Mouse (Mus musculus) G1E-ER4 (cell line): ENCODE measurements around the gene Ppm1n. TPM values are rescaled to one million over a fixed set of nuclear protein-coding genes. Genes with fewer than 3 reads are reported as not detected.

ENCODE experiments used
- GATA1 ChIP-seq: IDR thresholded peaks from one replicate; pipeline ENCODE4 v1.8.0; 2012; ENCODE audit warnings: low read length, inconsistent platforms
- polyA plus RNA-seq: library from polyadenylated mRNA; stranded (reverse); fragments of >175 nt; gene quantifications from 2 replicates; pipeline ENCODE4 v1.2.3, GENCODE M21; 2012

The Ppm1n gene
- polyA plus RNA-seq = not detected in 2 replicates

DNA sequence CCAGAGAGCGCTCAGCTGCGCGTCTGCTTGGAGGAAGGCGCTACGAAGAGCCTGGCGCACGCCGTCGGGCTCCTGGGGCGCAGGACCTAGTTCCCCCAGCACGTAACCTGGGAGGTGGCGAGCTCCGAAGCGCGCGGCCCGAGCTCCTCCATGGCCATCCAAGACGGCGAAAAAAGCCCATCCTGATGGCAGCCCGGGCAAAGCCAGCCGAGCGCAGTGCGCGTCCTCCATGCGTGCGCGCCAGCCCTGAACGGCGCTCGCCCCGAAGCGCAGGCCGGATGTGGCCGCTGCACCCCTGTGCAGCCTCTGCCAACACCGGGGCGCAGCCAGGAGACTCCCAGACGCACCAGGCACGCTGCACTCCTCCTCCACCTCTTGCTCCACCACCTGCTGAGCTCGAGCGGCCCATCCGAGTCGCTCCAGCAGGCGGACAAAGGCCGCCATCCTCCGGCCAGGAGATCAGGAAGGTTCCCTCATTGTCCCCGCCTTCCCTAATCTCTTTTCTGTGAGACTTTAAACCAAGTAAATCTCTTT lies at the start of gene Ppm1n:
Gene Ppm1n (minus strand): TSS at position 484 of the 534 bp plus-strand sequence.
- TF ChIP-seq GATA1 = no peak

DNA sequence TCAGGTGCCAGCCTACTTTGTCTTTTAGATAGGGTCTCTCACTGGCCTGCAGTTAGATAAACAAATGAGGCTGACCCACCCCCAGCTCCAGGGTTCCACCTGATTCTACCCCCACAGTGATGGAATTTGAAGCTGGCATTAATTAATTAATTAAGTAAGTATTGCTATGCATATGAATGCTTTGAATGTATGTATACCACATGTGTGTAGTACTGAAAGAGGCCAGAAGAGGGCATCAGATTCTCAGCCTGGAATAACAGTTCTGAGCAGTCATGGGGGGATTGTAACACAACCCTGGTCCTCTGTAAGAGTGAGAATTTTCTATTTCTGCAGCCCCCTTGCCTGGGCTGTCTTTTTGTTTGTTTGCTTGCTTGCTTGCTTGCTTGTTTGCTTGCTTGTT lies 48.6 kb upstream of the Ppm1n start:
- TF ChIP-seq GATA1 = no peak

DNA sequence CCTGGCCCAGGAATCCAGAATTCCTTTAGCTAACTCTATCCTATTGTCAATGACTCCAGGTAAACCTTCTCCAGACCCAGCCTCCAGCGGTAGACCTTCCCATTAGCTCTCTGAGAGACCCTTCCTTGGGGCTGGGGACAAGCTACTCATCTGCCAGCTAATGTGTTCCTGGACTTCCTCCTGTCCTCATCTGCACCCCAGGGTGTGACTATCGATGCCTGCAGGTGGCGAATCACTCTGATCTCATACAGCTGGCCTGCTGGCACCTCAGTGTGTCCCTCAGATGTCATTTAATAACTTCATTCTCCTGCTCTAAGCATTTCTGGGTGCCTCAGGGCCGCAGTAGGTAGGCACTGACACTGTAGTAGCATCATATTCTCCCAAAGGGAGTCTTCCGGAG lies 47.9 kb upstream of the Ppm1n start:
- TF ChIP-seq GATA1 = no peak

DNA sequence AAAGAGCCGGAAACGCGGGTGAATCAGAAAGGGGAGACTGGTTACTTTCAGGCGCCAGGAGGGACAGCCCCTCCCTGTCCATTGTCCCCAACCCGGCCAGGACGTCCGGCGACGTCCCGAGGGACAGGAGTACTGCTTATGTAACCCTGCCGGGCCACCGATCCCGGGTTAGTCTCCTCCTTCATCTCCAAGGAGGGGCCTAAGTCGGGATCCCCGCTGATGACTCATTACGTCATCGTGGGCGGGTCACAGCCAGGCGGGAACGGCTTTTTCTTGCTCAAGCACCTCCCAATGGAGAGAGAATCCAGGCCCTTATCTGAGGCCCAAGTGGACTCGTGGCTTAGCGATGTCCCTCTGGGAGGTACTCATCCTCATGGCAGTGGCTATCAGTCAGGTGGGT lies 47.3 kb upstream of the Ppm1n start:
- TF ChIP-seq GATA1 = no peak

DNA sequence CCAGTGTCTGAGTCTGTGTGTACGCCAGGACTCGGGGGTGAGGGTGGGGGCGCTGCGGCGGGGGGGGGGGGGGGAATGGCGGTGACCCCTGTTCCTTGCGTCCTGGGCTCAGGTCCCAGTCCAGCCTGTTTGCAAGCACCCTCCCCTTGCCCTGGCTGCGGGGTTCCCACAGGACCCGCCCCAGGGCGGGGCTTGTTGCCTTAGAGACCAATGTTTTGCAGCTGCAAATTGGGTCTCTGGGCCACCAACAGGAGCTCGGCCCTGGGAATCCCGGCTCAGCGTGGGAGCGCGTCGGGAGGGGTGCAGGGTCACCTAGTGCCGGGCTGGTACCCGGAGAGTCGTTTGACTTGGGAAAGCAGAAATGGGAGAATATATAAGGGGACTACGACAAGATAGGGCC lies 46.5 kb upstream of the Ppm1n start:
- no peak for TF ChIP-seq GATA1

DNA sequence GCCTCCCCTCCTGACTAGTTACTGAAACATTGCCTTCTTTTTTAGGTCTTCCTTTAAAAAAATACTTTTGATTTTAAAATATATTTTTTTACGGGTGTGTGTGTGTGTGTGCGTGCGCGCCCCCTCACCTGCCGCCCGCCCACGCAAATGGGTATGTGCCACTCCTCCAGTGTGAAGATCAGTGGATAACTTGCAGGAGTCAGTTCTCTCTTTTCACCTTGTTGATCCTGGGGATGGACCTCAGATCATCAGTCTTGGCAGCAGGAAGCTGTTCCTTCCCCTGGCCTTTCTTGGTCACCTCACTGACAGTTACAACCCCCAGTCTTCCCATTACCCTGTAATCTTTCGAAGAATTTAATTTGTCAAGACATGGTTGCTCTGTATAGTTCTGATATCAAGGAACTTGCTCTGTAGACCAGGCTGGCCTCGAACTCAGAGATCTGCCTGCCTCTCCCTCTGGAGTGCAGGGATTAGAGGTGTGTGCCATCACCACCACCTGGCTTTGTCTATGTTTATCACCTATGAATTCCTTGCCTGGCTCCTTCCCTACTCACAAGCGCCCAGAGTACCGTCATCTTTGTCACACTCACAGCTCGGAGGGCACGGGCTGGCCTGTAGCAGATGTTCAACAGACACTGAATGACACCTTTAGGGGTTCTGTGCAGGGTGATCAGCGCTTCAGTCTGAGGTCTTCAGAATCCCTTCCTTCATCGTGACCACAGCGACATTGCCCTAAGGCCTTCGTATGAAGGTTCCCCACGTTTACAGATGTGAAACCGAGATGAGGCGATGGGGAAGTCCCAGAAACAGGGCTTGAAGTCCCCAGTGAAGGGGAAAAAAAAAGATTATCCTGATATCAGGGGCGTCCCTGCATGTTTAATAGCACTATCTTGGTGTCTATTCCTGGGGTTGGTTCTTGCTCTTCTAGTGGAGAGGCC lies 45.7 kb upstream of the Ppm1n start:
- TF ChIP-seq GATA1 = no peak

DNA sequence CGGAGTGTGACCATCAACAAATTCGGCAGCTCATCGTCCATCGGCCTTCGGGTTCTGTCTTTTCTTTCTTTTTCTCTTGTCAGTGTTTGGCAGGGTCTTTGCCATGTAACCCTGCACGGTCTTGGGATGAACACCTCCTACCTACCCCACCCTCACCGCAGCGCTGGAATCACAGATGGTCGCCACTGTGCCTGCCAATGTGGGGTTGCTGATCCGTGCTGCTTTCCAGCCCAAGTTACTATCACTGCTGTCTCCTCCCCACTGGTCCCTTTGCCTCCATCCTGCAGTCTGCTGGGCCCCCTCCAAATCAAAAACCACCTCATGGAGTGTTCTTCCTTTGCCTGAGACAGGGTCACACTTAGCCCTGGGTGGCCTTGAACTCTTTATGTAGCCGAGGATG lies 44.4 kb upstream of the Ppm1n start:
- TF ChIP-seq GATA1 = no peak

DNA sequence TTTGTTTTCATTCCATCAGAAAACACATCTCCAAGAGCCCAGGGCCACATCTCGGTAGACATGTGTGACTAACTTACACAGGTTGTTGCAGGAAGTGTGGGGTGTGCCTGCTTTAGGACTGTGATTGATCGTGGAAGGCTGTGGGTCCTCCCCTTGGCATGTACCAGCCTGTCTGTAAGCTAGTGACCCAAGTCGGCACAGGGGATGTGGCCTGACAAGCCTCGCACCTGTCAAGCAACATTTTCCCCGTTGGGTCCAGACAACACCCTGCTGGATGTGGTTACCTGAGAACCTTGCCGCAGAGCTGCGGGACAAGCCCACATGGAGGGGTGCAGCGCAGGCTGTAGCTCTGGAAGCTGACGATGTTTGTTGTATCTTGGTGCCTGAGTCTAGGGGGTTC lies 42.6 kb upstream of the Ppm1n start:
- no peak for TF ChIP-seq GATA1

DNA sequence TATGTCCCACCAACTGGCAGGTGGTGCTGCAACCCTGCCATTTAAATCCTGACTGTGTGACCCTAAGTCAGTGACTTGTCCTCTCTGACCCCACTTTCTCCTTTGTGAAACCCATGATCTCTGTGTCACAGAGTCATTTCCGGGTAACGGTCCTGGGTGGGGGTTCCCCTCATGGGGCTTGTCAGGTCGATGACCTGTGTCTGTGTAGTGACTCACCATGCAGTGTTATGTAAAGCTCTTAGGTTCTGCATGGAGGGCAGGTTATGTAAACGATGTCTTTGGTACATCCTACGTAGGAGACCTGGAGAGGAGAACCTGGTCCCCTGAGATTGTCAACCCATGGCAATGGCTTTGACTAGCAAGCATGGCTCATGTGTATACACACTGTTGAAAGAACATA lies 41.6 kb upstream of the Ppm1n start:
- no peak for TF ChIP-seq GATA1

DNA sequence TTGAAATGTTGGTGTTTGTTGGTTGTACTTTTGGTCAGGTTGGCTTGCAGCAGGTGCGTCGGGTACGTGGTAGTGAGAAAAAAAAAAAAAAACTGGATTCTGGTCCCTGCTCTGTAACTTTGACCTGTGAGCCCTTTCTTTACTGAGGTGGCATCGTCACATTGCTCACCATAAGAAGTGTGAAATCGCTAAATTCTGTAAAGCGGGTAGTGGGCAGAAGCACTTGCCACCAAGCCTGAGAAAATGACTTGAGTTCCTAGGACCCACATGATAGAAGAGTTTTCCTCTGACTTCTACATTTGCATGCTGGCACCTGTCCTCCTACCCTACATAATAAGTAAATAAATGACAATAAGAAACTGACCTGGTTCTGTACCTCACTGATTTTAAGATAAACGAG lies 40.8 kb upstream of the Ppm1n start:
- TF ChIP-seq GATA1 = no peak

DNA sequence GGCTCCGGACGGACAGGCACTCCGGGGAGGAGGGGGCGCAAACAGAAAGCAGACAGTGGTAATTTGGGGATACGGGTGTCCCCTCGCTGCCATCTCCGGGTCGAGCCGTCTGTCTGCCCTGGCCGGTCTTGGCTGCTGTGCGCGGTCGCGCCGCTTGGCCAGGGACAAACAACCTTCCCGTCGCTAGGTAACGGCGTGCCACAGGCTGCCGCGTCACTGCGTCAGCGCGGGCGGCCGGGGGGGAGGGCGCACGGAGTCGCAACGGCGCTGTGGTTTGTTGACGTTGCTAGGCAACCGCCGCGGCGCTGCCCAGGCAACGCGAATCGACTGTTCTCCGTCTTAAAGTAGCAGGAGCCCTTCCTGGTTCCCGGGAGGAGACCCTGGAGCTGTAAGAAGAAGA lies 40.0 kb upstream of the Ppm1n start:
- no peak for TF ChIP-seq GATA1

DNA sequence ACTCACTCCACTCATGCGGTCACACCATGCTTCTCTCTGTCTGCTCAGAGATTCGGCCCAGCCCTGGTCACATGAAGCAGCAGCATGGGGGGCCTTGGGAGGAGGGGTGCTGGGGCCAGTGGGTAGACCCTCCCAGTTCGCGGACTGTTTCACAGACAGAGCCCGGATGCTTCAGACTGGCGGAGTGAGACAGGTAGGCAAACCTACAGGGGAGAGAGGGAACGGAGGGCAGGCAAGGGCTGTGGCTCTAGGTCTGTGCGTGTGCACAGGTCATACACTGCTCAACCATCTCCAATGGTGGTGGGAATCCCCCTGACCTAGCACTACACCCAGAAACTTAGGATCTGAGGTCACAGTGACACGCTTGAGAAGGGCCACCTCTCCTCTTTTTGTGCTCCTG lies 39.6 kb upstream of the Ppm1n start:
- TF ChIP-seq GATA1 = no peak

DNA sequence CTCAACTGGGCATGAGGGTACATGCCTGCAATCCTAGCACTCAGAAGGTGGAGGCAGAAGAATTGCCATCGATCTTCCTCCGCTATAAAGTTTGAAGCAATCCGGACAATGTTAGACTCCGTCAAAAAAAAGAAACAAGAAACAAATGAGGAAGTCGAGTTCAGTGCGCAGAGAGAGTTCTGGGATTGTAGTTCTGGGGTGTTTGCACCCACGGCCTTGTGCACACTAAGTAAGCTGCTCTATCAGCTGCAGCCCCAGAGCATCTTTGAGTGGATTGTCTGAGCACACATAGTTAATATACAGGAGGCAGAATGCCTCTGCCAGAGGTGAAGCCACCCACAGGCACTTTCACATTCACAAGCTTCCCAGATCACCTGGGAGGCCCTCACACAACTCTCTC lies 38.8 kb upstream of the Ppm1n start:
- no peak for TF ChIP-seq GATA1

DNA sequence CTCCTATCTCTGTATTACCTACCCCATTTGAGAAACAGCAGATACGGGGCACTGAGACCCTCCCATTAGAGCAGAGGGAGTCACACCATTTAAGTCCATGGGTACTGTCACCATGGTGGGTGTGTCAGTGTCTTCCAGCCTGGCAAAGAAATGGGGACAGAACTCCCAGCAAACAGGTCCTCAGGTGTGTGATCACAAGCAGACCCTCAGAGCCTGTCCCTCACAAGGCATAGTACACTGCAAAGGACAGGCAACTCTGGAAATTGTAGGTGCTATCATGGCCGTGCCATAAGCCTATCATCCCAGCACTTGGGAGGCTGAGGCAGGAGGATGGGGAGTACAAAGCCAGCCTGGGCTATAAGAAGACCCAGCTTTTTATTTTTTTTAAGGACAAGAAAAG lies 38.3 kb upstream of the Ppm1n start:
- no peak for TF ChIP-seq GATA1

DNA sequence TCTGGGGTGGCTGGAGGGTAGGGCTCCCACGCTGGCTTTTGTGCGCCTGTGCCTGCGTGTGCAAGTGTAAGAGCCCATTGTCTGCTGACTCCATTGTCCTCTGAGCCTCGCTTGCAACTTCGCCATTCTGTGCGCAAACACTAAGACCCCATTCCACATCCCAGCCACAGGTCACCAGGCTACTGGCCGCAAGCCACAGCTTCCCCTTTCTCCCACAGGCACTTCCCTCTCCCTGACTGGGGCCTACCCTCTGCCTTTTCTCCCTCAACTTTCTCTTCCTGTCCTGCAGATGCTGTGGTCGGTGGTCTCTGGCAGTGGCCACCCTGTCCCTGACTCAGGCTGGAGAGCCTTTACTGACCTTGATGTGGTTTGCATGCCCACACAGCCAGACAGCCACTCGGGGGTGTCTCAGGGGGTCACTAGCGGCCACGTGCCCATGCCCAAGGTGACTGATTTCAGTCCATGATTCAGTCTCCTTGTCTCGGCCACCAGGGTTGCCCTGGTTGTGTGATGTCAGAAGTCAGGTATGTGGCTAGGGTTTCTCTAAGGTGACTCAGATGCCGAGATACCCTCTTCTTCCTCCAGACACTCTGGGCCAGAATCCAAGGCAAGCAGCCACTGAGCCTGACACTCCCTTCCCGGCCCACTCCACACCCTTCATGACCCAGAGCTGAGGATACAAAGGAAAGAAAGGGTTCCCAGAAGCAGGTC lies 36.7 kb upstream of the Ppm1n start:
- TF ChIP-seq GATA1 = no peak

DNA sequence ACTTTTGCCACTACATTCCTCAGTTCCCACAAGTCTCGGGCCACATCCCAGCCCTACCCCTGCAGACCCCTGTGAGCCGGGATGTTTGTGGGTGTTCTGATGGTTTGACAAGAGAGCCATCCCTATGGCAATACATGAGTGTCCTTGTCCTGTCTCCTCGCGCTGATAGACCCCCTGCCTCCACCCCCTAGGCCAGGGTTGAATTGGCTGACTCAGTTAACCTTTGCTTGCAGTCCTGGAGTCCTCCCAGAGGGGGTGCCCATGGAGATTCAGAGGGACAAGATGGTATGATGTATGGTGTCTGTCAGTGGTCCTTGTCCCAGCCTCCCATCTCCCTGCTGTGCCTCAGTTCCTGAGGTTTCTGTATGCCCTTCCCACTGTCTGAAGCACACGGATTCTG lies 34.2 kb upstream of the Ppm1n start:
- TF ChIP-seq GATA1 = no peak
